Mouse (Mus musculus): ENCODE data around the gene Slc25a43.

DNA sequence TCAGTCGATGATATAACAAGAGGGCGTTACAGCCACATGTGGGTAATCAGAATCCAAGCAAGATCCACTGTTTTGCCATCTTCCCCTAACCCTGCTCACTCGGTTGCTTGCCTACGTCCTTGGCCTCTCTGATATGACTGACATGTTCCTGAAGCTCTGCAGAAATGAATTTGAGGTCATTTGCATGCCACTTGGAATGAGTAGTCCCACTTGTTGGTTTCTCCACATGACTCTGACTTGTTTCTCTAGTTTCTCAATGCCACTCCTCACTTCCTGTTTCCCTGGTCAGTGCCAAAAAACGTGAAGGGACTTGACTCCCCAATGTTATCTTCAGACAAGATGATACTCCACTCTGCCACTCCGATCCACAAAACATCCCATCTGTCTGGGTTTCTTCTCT, 15.1 kb downstream of the Slc25a43 start:
- TF ChIP-seq CTCF (IDR thresholded peaks at IDR 0.05; ENCODE audit: extremely low read depth, insufficient read depth, low read length) (no peak), POLR2A (IDR thresholded peaks at IDR 0.05; ENCODE audit: extremely low read depth, insufficient read depth, low read length) (no peak)

Measured in cortical plate, adult 2 months (tissue).